Mouse (Mus musculus) B cell, adult (primary cell): ENCODE data around the gene Zfp771. TPM values are rescaled to one million over a fixed set of nuclear protein-coding genes. Genes with fewer than 3 reads are reported as not detected.

Experiments used
- total RNA-seq: library from RNA; stranded (reverse); gene quantifications from 4 replicates; pipeline ENCODE4 v1.2.4, GENCODE M21; 2023; ENCODE audit not compliant: inconsistent age

Zfp771 gene
- total RNA-seq = 14.8 to 24.2 TPM (median 17.5 TPM) in 4 replicates

GRCm38 (mm10) chr7:127243870-127244657 is at the start of gene Zfp771:
TSS of gene Zfp771 (plus strand) at chr7:127244274.

DNA sequence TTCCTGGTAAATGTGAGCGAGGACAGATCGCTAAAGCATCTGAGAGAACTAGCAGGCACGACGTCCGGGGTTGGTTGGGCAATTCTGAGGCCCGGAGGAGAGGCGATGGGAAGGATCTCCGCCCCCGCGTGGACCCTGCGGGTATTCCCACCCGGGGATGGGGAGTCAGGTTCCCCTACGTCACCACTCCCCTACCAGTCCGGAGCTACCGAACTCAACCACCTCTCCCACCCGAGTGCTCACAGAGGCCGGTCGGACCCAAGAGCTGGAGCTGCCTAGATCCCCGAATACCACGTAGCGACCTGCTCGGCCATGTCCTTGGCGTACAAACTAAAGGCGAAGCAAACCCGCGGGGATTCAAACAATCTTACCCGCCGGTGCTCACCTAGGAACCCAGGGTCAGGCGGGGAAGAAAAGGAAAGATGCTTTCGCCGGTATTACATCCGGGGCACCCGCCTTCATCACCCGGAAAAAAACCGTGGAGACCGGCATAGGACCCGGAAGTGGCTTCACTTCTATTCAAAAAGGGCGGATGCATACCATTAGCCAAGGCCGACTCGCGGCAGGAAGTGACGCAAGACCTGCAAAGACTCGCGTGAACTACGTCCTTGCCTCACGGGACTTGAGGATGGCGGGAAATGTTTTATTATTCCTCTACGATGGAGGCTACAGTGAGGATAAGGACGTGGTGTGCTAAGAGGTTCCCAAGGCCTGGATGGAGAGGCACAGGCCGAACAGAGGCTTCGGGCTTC is 48.4 kb upstream of the Zfp771 start, which contains the start of gene Cd2bp2:
Gene Cd2bp2, minus strand, starts transcription at position 507 of the 752 bp plus-strand sequence.

GRCm38 (mm10) chr7:127208295-127208552 is 35.9 kb upstream of the Zfp771 start, which contains the start of gene Tbc1d10b:
TSS of gene Tbc1d10b (minus strand) at chr7:127208468.

GRCm38 (mm10) chr7:127208553-127209438 is 35.3 kb upstream of the Zfp771 start, which contains the start of gene Mylpf:
TSS of gene Mylpf (plus strand) at chr7:127208890.

GRCm38 (mm10) chr7:127232622-127233367 is 11.3 kb upstream of the Zfp771 start, which contains the start of the genes Zfp553 and Sept1:
TSS of gene Zfp553 (plus strand) at chr7:127233061.
TSS of gene Sept1 (minus strand) at chr7:127233130.

DNA sequence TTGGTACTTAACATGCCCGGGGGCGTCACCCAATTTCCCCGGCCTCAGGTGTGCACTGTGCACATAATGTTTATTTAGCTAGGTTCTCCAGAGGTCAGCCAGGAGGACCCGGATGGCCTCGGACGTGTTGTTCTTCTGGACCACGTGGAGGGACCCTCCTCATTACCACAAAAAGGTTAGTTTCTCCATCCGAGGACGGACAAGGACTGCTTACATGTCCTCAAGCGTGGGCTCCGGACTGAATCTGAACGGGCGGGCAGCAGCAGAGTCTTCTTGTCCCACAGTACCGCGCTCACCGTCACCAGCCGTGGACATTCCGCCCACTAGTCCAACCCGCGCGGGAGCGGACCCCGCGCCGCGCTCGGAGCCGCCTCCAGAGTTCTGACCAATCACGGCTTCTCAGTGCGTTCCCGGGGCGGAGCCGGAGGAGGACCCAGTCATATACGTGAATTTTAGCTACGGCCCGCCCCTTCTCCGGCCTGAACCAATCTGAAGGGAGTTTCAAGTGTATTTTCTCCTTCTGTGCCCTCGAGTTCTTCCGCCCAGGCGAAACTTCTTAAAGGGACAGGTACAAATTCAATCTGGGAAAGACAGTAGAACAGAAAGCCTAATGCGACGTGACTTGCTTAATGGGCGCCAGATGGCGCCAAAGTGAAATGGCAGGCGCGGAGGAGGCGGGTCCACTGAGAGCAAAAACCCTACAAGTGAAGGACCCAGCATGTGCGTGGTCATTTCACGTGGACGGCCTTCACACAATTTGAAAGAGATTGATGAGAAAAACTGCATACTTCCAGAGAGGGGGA is 16.4 kb downstream of the Zfp771 start, which contains the start of gene Dctpp1:
Gene Dctpp1, minus strand, starts transcription at position 401 of the 803 bp plus-strand sequence.

DNA sequence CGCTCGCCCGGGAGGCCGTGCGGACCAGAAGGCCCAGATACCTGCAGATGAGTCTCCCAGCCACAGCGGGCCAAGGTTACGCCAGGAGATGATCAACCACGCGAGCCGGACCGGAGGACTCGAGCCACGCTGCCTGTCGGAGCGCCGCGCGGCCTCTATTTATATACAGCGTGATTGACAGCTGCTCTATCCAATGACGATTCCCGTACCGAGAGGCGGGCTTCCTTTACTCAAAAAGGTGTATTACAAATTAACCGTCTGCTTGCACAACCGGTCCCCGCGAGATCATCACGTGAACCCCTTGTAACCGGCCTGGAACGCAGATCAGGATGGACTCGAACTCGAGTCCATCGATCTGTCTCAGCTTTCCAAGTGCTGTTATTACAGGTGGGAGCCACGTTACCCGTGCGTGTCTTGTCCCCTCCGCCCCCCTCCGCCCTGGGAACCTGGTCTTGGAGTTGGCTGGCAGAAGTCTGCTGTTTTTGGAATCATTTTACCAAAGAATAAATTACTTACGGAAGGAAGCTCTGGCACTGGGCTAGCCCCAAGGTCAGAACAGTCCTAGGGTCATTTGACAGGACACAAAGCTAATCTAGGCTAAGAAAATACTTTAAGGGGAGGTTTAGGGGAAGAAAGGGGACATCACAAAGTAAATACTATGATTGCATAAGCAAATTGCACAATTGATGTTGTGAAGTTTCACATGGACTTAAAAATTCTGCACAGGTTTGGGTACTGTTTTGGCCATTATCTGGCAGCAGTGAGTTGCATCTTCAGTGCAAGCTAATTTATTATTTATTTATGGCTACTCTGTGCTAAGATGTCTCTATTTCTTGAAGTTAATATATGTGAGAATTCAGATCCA is 30.1 kb downstream of the Zfp771 start, which contains the start of gene Sephs2:
Gene Sephs2, minus strand, starts transcription at position 131 of the 865 bp plus-strand sequence.

DNA sequence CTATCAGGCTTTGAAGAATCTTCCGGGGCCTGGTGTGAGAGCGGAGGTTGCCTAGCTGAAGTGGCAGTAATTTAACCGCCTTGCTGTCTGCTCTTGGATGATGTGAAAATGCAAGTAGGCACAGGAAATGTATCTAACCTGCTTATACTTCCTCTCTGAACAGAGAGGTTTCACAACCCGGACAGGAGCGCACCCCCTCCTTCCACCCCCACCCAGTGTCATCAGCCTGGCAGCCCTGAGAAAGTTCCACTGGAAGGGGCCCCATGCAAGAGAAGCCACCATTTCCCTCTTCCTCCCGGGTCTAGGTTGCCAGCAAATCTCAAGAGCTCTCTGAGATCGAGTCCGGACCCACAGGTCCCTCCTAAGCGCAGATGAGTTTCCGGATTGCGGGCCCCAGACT is 52.0 kb downstream of the Zfp771 start, which contains the start of gene Itgal:
Gene Itgal, plus strand, starts transcription at position 163 of the 400 bp plus-strand sequence.

Other genes starting within 250 kb of the Zfp771 start
- gene Mvp, start 229.7 kb upstream of the Zfp771 start, total RNA-seq = 41.1 to 44.2 TPM (median 42.9 TPM) in 4 replicates
- 6.5 to 7.8 TPM (median 6.7 TPM) in 3 of 4 replicates, not detected in the other for gene Pagr1b, start 227.8 kb upstream of the Zfp771 start, total RNA-seq
- 3.8 to 30.1 TPM (median 20.5 TPM) in 3 of 4 replicates, not detected in the other for gene Pagr1a, start 226.9 kb upstream of the Zfp771 start, total RNA-seq
- 26.9 to 42.2 TPM (median 37.4 TPM) in 4 replicates for gene Gm42742, start 223.2 kb upstream of the Zfp771 start, total RNA-seq
- gene Prrt2, start 223.1 kb upstream of the Zfp771 start, total RNA-seq = 1.2 to 1.6 TPM (median 1.4 TPM) in 4 replicates
- 211 to 222 TPM (median 215 TPM) in 4 replicates for gene Maz, start 217.2 kb upstream of the Zfp771 start, total RNA-seq
- gene Kif22, start 201.8 kb upstream of the Zfp771 start, total RNA-seq = 2.8 to 4.5 TPM (median 3.0 TPM) in 4 replicates
- 2.3 to 4.0 TPM (median 2.6 TPM) in 3 of 4 replicates, not detected in the other for gene Zg16, start 156.9 kb upstream of the Zfp771 start, total RNA-seq
- 46.0 to 63.9 TPM (median 57.5 TPM) in 4 replicates for gene AI467606, start 152.9 kb upstream of the Zfp771 start, total RNA-seq
- 0.42 to 1.1 TPM (median 0.59 TPM) in 4 replicates for gene Qprt, start 122.0 kb upstream of the Zfp771 start, total RNA-seq
- gene Spn, start 106.5 kb upstream of the Zfp771 start, total RNA-seq = 6.5 to 8.8 TPM (median 7.3 TPM) in 4 replicates
- gene Cd2bp2, start 48.2 kb upstream of the Zfp771 start, total RNA-seq = 76.0 to 79.5 TPM (median 77.9 TPM) in 4 replicates
- gene Tbc1d10b, start 35.8 kb upstream of the Zfp771 start, total RNA-seq = 54.5 to 63.3 TPM (median 58.6 TPM) in 4 replicates
- 5.3 to 13.4 TPM (median 8.4 TPM) in 4 replicates for gene Mylpf, start 35.4 kb upstream of the Zfp771 start, total RNA-seq
- 9.1 to 13.5 TPM (median 10.3 TPM) in 4 replicates for gene Zfp553, start 11.2 kb upstream of the Zfp771 start, total RNA-seq
- 393 to 439 TPM (median 415 TPM) in 4 replicates for gene Sept1, start 11.1 kb upstream of the Zfp771 start, total RNA-seq
- 13.9 to 18.3 TPM (median 14.3 TPM) in 4 replicates for gene Dctpp1, start 16.4 kb downstream of the Zfp771 start, total RNA-seq
- 28.1 to 30.4 TPM (median 28.4 TPM) in 4 replicates for gene Sephs2, start 29.8 kb downstream of the Zfp771 start, total RNA-seq
- gene Itgal, start 52.0 kb downstream of the Zfp771 start, total RNA-seq = 116 to 127 TPM (median 121 TPM) in 4 replicates
- 1.7 to 3.4 TPM (median 2.6 TPM) in 4 replicates for gene Zfp768, start 101.3 kb downstream of the Zfp771 start, total RNA-seq
- 11.0 to 14.9 TPM (median 12.9 TPM) in 4 replicates for gene Zfp747, start 131.8 kb downstream of the Zfp771 start, total RNA-seq
- 3.5 to 3.9 TPM (median 3.6 TPM) in 4 replicates for gene 9130019O22Rik, start 142.9 kb downstream of the Zfp771 start, total RNA-seq
- gene E430018J23Rik, start 149.4 kb downstream of the Zfp771 start, total RNA-seq = 5.4 to 8.1 TPM (median 6.8 TPM) in 4 replicates
- 8.6 to 9.8 TPM (median 9.1 TPM) in 4 replicates for gene Zfp764, start 162.5 kb downstream of the Zfp771 start, total RNA-seq
- 12.1 to 16.3 TPM (median 13.2 TPM) in 4 replicates for gene Zfp688, start 177.8 kb downstream of the Zfp771 start, total RNA-seq
- gene Zfp689, start 204.9 kb downstream of the Zfp771 start, total RNA-seq = 5.1 to 6.1 TPM (median 5.8 TPM) in 4 replicates
- gene Prr14, start 215.3 kb downstream of the Zfp771 start, total RNA-seq = 134 to 156 TPM (median 146 TPM) in 4 replicates
- gene Fbrs, start 234.9 kb downstream of the Zfp771 start, total RNA-seq = 285 to 303 TPM (median 297 TPM) in 4 replicates